Mouse (Mus musculus): ENCODE data around the gene Rnf114.

Rnf114 gene

GRCm38 (mm10) chr2:167564551-167565311 lies 72.3 kb downstream of the Rnf114 start:
- in situ Hi-C loops (cut with MboI): no loop called here

GRCm38 (mm10) chr2:167565312-167565656 lies 72.8 kb downstream of the Rnf114 start:
- in situ Hi-C loops (cut with MboI): no loop called here

- in situ Hi-C loops (cut with MboI): no loop called here
These were observed 73.2 kb downstream of the Rnf114 start for GRCm38 (mm10) chr2:167565682-167566081.
